Mouse (Mus musculus): Measurements from ENCODE around the gene Slc30a10. TPM values are rescaled to one million over a fixed set of nuclear protein-coding genes. Genes with fewer than 3 reads are reported as not detected.

Gene Slc30a10
- polyA plus RNA-seq, 1 experiment from 2014 or later = 0.06 TPM

DNA sequence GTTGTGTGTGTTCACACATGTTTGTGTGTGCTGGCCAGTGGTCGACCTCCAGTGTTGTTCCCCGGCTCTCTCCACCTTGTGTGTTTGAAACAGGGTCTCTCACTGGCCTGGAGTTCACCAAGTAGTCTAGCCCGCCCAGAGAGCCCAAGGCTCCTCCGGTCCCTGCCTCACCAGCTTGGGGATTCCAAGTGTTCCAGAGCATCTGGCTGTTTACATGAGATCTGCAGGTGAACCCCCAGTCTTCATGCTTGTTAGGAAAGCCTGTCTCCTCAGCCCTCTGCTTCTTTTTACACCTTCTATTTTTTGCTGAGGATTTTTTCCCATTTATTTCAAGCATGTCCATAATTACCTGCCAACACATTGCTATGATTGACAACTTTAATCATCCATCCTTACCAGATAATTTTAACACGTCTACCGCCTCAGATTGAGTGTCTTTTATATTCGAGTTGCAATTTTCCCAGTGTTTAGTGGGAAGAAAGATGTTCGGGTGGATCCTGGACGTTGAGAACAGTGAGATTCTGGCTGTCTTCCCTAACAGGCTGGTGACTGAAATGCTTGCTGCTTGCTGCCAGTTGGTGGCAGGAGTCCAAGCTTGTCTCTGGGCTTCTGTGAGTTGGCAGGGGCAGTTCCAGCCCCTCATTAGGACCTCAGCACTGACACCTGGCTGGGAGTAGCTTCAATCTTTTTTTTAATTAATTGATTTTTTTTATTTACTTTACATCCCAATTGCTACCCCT lies 15.6 kb upstream of the Slc30a10 start:
- H3K27me3 ChIP-seq = no peaks in the 10 kb centered on the region; the same call in 1 of the 2 replicates
- H3K9ac ChIP-seq = no peak overlapping the region; the same call in 1 of the 2 replicates
- H3K4me2 ChIP-seq = no peak overlapping the region
- H3K36me3 ChIP-seq = no peaks in the 10 kb centered on the region
- no peak for ATAC-seq (replicated peaks; ENCODE audit: insufficient number of reproducible peaks, insufficient read depth, low FRiP score, low read depth)
- WGBS = 56% methylated on average over 9 of the region's 9 CpGs
- no peaks in the 10 kb centered on the region for H3K9me3 ChIP-seq (replicated peaks)
- H3K4me1 ChIP-seq (replicated peaks) = peaks cover 4% of the 10 kb centered on the region; the same call in 1 of the 2 replicates
- no peak overlapping the region for H3K4me3 ChIP-seq
- no peak overlapping the region for H3K27ac ChIP-seq

DNA sequence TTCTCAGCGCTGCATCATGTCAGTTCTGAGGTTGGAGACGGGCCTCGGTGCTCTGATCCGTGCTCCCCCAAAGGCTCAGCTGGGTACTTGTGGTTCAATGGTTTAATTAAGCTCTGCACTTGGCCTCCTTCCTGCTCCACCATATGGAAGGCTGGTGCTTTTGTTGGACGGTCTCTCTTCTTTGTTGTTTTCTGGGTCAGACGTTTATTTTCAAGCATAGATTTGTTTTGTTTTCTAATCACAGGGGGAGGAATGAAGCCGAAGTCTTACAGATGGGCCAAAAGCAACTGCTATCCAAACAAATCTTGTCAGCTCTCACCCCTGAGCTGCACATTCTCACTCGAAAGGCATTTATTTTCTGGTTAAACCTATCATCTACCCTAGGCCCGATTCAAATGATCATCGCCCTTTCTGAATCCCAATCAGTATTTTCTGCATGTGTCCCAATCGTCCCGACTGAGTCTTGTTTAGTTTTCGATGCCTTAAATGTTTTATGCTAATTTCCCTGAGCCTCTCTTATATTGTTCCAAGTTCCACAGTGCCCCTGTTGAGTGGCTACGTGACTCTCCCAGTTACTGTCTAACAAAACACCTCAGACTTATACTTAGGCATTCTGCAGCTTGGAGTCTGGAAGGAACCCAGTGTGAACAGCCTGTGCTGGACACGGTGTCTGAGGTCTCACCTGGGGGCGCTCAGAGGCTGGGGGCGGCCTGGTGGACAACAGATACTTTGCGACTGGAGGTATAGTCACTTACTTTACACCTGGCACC lies 12.8 kb upstream of the Slc30a10 start:
- H3K27me3 ChIP-seq = no peaks in the 10 kb centered on the region; the same call in 1 of the 2 replicates
- no peak overlapping the region for H3K4me3 ChIP-seq
- 65% methylated on average over 18 of the region's 18 CpGs for WGBS
- H3K4me1 ChIP-seq (replicated peaks) = peaks cover 4% of the 10 kb centered on the region; the same call in 1 of the 2 replicates
- no peak for ATAC-seq (replicated peaks; ENCODE audit: insufficient number of reproducible peaks, insufficient read depth, low FRiP score, low read depth)
- no peaks in the 10 kb centered on the region for H3K36me3 ChIP-seq
- H3K9ac ChIP-seq = no peak overlapping the region
- H3K9me3 ChIP-seq (replicated peaks) = no peaks in the 10 kb centered on the region
- H3K27ac ChIP-seq = no peak overlapping the region
- no peak overlapping the region for H3K4me2 ChIP-seq

DNA sequence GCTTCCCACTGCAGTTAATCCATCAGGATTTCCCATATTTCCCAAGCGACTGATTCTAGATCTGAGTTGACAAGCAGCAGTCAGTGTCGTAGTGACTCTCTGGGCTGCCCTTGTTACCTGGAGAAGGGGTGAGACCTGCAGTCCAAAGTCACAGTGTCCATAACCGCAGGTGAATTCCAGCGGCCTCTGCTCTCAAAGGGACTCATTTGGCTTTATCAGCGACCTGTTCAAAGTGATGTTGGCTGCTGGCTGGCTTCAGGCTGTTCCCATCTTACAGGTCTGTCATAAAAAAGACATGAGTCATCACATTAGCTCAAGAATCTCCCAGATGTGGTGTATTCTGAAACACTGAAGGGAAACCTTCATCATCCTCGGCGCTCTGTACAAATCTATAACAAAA lies 5.7 kb upstream of the Slc30a10 start:
- Histone ChIP-seq H3K4me1 (replicated peaks) (no peaks in the 10 kb centered on the region), H3K9me3 (replicated peaks) (no peaks in the 10 kb centered on the region), H3K4me2 (no peak overlapping the region), H3K27ac (no peak overlapping the region), H3K36me3 (no peaks in the 10 kb centered on the region), H3K4me3 (no peak overlapping the region), H3K27me3 (peaks cover 9% of the 10 kb centered on the region), H3K9ac (no peak overlapping the region)
- WGBS = 78% methylated on average over 7 of the region's 7 CpGs
- no peak for ATAC-seq (replicated peaks; ENCODE audit: insufficient number of reproducible peaks, insufficient read depth, low FRiP score, low read depth)

DNA sequence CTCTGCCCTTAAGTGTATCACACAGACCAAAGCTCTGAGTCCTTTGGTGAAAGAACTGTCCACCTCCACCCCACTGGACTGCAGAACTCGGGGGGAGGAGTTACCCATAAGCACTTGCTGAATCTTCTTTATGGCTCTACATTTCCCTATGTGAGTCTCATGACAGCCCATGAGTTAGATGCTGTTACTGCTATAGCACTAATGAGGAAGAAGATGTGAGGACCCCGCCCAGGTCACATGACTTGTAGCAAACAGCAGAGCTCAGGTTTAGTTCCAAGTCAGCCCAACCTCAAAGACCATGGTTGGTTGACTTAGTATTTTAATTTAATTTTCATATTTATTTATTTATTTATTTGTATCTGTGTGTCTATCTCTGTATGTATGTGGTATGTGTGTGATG lies 4.9 kb upstream of the Slc30a10 start:
- WGBS = 70% methylated on average over 2 of the region's 2 CpGs
- Histone ChIP-seq H3K9ac (no peak overlapping the region), H3K4me3 (no peak overlapping the region), H3K36me3 (no peaks in the 10 kb centered on the region), H3K27ac (no peak overlapping the region), H3K4me1 (replicated peaks) (peaks cover 4% of the 10 kb centered on the region; the same call in 1 of the 2 replicates), H3K4me2 (no peak overlapping the region), H3K9me3 (replicated peaks) (no peaks in the 10 kb centered on the region), H3K27me3 (peaks cover 17% of the 10 kb centered on the region)
- no peak for ATAC-seq (replicated peaks; ENCODE audit: insufficient number of reproducible peaks, insufficient read depth, low FRiP score, low read depth)

DNA sequence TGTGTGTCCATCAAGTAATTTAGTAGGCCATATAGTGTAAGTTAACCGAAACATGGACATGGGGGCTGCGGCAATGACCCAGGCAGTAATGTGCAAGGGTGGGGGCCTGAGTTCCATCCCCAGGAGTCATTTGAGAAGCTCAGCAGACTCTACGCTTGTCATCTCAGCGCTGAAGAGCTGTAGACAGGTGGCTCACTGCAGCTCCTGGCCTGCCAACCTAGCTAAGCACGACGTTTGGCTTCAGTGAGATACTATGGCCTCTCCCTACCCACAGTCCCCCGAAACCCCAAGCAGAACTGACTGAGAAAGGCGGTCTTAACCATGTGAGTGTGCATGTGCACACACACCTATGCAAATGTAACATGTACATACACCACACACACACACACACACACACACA lies 3.6 kb upstream of the Slc30a10 start:
- WGBS = 74% methylated on average over 8 of the region's 8 CpGs
- peaks cover 30% of the 10 kb centered on the region for H3K27me3 ChIP-seq

DNA sequence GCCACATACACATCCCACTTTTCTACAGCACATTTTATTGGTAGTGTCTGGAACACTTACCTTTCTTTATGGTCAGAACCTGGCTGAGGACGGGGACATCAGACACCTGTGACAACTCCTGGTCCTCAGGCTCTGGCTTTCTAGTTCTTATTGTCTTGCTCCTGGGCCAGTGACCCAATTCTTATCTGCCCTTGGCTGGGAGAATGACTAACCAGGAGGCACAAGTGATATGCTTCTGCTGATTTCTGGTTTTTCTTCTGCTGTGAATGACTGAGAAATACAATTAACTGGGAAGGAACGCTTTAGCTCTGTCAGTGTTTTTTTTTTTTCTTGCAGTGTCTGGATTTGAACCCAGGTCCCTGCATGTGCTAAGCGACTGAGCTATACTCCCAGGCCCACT lies 3.2 kb upstream of the Slc30a10 start:
- Histone ChIP-seq H3K4me1 (replicated peaks) (peaks cover 13% of the 10 kb centered on the region), H3K9me3 (replicated peaks) (no peaks in the 10 kb centered on the region), H3K27ac (no peak overlapping the region), H3K4me2 (no peak overlapping the region), H3K27me3 (peaks cover 35% of the 10 kb centered on the region), H3K4me3 (no peak overlapping the region), H3K36me3 (no peaks in the 10 kb centered on the region), H3K9ac (no peak overlapping the region)
- WGBS = 88% methylated on average over 3 of the region's 3 CpGs
- ATAC-seq (replicated peaks; ENCODE audit: insufficient number of reproducible peaks, insufficient read depth, low FRiP score, low read depth) = no peak

More for the DNA sequence above, 3.6 kb upstream of the Slc30a10 start:
- no peak for ATAC-seq (replicated peaks; ENCODE audit: insufficient number of reproducible peaks, insufficient read depth, low FRiP score, low read depth)
- H3K4me1 ChIP-seq (replicated peaks) = peaks cover 13% of the 10 kb centered on the region
- no peak overlapping the region for H3K4me3 ChIP-seq
- no peak overlapping the region for H3K4me2 ChIP-seq
- H3K27ac ChIP-seq = no peak overlapping the region
- H3K9ac ChIP-seq = no peak overlapping the region
- no peaks in the 10 kb centered on the region for H3K9me3 ChIP-seq (replicated peaks)
- no peaks in the 10 kb centered on the region for H3K36me3 ChIP-seq

DNA sequence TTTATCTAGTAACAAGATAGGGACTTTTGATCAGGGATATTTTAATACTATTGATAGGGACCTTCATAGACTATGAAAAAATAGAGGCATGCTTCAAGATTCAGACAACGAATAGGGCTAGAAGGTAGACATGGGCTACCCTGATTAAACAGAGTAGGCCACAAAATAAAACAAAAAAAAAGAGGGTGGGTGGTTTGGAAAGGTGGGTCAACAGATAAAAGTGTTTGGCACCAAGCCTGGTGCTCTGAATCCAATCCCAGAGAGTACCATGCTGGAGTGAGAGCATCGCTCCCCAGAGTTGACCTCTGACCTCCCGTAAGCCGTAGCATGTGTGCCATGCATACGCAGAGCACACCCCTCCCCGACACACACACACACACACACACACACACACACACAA lies 2.2 kb upstream of the Slc30a10 start:
- WGBS = 92% methylated on average over 6 of the region's 6 CpGs
- no peak for ATAC-seq (replicated peaks; ENCODE audit: insufficient number of reproducible peaks, insufficient read depth, low FRiP score, low read depth)
- Histone ChIP-seq H3K9ac (no peak overlapping the region), H3K27me3 (peaks cover 44% of the 10 kb centered on the region), H3K4me2 (no peak overlapping the region), H3K27ac (no peak overlapping the region), H3K4me1 (replicated peaks) (peaks cover 13% of the 10 kb centered on the region), H3K36me3 (no peaks in the 10 kb centered on the region), H3K4me3 (no peak overlapping the region), H3K9me3 (replicated peaks) (no peaks in the 10 kb centered on the region)

DNA sequence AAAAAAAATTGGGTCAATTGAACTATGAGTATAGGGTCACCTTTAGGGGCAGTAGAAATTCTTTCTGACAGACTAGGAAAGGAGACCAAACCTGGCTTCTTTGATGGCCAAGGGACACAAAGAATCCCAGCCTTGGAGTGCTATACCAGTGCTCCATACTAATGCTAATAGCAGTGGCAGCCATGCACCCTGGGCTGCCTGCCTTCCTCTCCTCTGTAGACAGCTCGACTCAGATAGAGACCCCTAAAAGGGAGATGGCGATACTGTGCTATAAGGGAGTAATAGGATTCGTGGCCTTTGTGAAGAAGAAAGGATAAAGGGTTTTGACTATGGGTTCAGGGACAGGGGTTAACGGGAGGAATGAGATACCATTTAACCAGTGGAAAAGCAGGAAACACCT lies 504 bp upstream of the Slc30a10 start:
- WGBS = 35% methylated on average over 4 of the region's 4 CpGs
- Histone ChIP-seq H3K9ac (no peak overlapping the region), H3K27ac (no peak overlapping the region), H3K36me3 (no peaks in the 10 kb centered on the region), H3K4me3 (peak overlapping the region; percentile 55), H3K27me3 (peaks cover 47% of the 10 kb centered on the region), H3K4me2 (peak overlapping the region; percentile 93), H3K4me1 (replicated peaks) (peaks cover 13% of the 10 kb centered on the region), H3K9me3 (replicated peaks) (no peaks in the 10 kb centered on the region)
- ATAC-seq (replicated peaks; ENCODE audit: insufficient number of reproducible peaks, insufficient read depth, low FRiP score, low read depth) = no peak

DNA sequence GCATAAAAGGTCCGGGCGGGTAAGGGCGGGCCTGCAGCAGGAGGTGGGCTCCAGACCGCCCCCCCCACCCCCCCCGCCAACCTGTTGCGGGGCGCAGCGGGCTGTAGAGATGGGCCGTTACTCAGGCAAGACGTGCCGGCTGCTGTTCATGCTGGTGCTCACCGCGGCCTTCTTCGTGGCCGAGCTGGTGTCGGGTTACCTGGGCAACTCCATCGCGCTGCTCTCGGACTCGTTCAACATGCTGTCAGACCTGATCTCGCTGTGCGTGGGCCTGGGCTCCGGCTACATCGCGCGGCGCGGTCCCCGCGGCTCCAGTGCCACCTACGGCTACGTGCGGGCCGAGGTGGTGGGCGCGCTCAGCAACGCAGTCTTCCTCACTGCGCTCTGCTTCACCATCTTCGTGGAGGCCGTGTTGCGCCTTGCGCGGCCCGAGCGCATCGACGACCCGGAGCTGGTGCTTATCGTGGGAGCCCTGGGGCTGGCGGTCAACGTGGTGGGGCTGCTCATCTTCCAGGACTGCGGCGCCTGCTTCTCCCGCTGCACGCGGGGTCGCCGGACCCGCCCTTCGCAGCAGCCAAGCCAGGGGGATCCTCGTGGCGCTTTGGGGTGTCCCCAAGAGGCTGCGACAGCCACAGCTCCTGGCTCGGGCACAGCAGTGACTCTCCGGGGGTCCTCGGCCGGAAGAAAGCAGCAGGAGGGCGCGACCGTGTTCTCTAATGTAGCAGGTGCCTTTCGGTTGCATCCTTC lies 480 bp downstream of the Slc30a10 start:
- peak overlapping the region; percentile 55 for H3K4me3 ChIP-seq
- no peaks in the 10 kb centered on the region for H3K9me3 ChIP-seq (replicated peaks)
- peak; percentile 33 for ATAC-seq (replicated peaks; ENCODE audit: insufficient number of reproducible peaks, insufficient read depth, low FRiP score, low read depth)
- peak overlapping the region; percentile 15; the same call in 1 of the 2 replicates for H3K9ac ChIP-seq
- H3K27me3 ChIP-seq = peaks cover 47% of the 10 kb centered on the region
- H3K4me2 ChIP-seq = peak overlapping the region; percentile 93
- H3K27ac ChIP-seq = no peak overlapping the region
- no peaks in the 10 kb centered on the region for H3K36me3 ChIP-seq
- H3K4me1 ChIP-seq (replicated peaks) = peaks cover 13% of the 10 kb centered on the region
- 2% methylated on average over 71 of the region's 71 CpGs for WGBS

DNA sequence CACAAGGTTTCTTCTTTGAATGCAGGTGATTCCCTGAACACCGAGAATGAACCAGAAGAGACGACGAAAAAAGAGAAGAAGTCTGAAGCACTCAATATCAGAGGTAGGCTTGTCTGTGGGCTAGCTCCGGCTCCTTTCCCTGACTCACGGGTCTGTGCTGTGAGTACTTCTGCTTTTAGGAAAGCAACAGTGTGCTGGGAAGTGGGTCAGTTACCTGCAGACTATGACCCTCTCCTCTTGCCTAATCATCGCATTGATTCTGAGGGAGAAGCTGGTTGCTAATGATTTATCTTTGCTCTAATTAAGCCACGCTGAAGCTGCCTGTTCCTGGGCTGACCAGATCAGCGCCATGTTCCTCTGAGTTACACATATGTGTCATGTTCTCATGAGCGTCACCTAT lies 1.7 kb downstream of the Slc30a10 start:
- H3K4me2 ChIP-seq = no peak overlapping the region
- H3K27me3 ChIP-seq = peaks cover 47% of the 10 kb centered on the region
- WGBS = 78% methylated on average over 9 of the region's 9 CpGs
- H3K36me3 ChIP-seq = no peaks in the 10 kb centered on the region
- ATAC-seq (replicated peaks; ENCODE audit: insufficient number of reproducible peaks, insufficient read depth, low FRiP score, low read depth) = no peak
- no peak overlapping the region for H3K4me3 ChIP-seq
- H3K27ac ChIP-seq = no peak overlapping the region
- no peaks in the 10 kb centered on the region for H3K9me3 ChIP-seq (replicated peaks)
- H3K4me1 ChIP-seq (replicated peaks) = peaks cover 13% of the 10 kb centered on the region
- no peak overlapping the region for H3K9ac ChIP-seq

DNA sequence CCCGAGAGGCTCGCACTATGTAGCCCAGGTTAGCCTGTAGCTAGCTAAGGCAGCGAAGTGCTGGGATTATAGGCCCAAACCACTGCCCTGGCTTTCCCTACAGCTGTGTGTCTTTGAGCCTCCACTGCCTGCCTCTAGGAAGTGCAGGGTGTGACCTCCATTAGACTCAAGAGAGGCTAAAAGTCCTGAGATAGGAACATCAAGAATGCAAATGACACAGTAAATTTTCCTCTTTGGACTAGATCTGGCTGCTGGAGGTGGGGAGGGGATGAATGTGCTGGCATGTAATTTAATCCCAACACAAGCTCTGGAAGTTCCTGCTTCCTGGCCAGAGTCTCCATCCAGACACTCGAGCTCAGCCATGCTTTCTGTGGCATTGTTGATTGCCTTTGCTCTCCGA lies 5.4 kb downstream of the Slc30a10 start:
- Histone ChIP-seq H3K4me2 (no peak overlapping the region), H3K9ac (no peak overlapping the region), H3K27ac (no peak overlapping the region), H3K4me1 (replicated peaks) (peaks cover 5% of the 10 kb centered on the region), H3K4me3 (no peak overlapping the region), H3K9me3 (replicated peaks) (no peaks in the 10 kb centered on the region), H3K27me3 (peaks cover 33% of the 10 kb centered on the region), H3K36me3 (no peaks in the 10 kb centered on the region)
- whole genome bisulfite sequencing = 80% methylated on average over 5 of the region's 5 CpGs
- ATAC-seq (replicated peaks; ENCODE audit: insufficient number of reproducible peaks, insufficient read depth, low FRiP score, low read depth) = no peak

Data from heart, embryonic 15.5 days (tissue).